Mouse (Mus musculus) 416B (cell line): ENCODE data around the gene Cort.

Experiments
- DNase-seq: peaks from one replicate; pipeline ENCODE4 v3.0.0; 2011; ENCODE audit warnings: low read depth

Gene Cort

DNA sequence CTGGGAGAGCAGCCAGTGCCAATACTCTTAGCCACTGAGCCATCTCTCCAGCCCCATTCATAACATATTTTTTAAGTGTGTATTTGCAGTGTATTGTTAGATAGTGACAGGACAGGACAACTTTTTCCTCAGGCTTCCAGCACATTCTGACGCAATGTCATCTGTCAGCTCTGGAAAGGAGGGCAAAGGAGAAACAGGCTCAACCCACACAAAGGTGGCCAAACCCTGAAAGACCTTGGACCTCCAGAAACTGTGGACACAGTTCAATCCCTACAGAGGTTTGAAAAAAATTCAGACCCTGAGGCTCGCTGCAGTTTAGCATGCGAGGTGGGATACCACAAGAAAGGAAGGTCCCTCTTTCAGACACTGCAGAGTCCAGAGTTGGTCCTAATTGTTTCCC lies 28.6 kb downstream of the Cort start:
- DNase-seq: no peak

DNA sequence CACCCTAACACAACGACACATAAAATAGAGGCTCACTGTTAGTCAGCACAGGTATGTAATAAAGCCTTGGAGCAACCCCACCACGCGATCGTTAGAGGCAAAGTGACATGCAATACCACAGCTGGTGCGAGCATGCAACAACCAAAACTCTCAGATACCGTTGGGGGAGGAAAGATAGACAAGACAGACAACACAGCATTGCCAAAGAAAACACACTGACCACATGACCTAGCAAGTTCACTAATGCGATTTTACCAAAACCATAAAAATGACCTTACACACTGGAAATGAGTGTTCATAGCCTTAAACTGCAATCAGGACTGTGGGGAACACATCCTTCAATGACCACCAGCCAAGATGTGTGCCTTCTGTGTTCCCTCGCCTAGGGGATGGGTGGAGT lies 35.2 kb downstream of the Cort start:
- DNase-seq: peak; percentile 32

DNA sequence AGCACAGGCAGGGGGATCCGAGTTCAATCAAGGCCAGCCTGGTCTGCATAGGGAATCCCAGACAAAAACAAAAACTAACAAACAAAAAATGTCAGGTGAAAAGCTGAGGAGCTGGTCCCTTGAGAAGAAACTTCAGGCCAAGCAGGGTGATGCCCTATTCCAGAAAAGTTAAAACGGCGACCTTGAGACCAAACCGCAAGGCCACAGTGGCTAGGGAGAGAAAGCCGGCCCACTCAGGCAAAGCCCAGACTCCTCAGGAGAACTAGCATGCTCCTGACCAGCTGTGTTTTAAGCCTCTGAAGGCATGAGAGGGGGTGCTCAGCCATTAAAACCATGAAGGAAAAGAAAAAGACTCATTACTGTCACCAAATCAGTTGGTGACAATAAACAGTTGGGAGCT lies 41.2 kb downstream of the Cort start:
- peak; percentile 52 for DNase-seq

DNA sequence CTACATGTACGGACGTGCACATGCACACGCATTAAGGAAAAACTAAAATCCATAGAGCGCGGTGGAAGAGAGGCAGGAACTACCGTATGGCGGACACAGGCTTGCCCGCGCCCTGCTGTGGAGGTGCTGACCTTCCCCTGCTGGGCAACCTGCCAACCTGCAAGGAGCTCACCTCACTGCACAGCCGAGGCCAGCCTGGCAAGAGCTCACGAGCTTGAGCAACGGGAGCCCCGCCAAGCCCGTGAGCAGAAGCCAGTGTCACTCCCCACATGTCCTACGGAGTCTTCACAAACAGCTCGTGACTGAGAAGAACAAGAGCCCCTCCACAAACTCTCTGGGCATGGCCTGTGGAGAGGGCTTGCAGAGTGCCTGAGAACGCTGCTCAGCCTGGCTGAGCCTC lies 45.0 kb downstream of the Cort start:
- peak; percentile 57 for DNase-seq

DNA sequence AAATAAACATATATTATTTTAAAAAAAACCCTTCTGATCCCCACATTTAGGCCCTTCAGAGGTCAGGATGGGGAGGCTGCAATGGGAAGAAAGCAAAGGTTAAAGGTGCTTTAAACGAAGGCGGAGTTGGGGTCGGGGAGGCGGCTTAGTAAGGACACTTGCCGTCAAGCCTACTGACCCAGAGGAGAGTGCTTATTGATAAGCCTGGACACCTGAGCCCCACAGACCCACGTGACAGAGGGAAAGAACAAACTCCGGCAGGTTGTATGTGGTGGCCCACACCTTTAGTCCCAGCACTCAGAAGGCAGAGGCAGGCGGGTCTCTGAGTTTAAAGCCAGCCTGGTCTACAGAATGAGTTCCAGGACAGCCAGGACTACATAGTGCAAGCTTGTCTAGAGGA lies 46.5 kb downstream of the Cort start:
- no peak for DNase-seq

DNA sequence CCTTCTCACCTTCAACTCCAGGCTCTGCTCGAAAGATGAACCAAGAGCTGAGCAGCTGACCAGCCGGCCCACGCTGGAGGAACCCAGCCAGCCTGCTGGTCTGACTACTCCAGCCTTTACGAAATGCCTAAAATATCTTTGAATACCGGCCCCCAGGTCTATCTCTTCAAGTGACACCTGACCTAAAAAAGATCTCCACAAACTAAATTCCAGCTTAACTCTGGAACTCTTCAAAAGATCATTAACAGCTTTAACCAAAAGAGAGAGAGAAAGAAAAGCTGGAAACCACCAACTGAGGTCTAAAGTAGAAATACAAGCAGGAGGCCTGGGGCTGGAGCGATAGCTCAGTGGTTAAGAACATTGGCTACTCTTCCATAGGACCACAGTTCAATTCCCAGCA lies 46.9 kb downstream of the Cort start:
- DNase-seq: no peak

DNA sequence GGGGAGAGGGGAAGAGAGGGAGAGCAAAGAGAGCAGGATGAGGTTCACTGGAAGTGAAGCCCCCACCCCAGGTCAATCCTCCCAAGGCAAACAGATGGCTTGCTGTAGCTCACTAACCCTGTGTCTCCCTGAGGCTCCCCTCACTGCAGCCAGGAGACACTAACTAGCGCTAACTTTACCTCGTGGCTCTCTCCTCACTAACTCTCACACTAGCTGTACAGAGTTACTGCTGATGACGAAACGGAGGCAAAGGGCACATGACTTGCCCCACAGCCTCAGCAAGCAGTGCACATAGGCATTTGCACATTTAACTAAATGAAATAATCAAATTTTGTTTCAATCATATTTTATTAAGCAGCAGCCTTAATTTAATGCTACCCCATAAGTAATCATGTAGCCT lies 48.3 kb downstream of the Cort start:
- no peak for DNase-seq

DNA sequence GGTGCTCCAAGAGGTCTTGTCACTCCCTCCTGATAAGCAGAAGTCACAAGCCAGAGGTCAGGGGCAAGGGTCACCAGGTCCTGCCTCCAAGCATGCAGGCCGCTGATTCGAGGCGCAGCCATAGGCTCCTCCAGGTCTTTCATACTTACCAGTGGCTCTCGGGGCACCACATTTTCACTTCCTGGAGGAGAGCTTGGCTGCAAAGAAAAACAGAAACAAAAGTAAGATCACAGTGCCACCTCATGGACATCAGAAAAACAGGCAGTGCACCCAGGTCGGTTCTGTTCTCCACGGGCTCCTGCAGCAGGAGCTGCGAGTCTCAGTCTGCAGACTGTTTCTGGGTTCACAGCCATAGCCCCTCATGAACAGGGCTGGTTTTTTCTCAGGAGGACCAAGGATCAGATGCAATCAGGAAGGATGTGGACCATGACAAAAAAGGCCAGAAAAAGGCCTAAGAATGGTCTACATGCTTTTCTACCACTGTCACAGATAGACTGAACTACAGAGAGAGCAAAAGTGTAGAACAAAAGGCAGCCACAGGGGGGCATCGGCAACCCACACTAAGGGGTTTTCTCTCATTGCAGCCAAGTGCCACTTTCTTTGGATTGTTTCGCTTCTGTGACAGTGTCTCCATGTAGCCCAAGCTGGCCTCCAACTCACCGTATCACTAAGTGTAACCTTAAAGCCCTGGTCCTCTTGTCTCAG lies 50.5 kb downstream of the Cort start:
- peak; percentile 89 for DNase-seq

DNA sequence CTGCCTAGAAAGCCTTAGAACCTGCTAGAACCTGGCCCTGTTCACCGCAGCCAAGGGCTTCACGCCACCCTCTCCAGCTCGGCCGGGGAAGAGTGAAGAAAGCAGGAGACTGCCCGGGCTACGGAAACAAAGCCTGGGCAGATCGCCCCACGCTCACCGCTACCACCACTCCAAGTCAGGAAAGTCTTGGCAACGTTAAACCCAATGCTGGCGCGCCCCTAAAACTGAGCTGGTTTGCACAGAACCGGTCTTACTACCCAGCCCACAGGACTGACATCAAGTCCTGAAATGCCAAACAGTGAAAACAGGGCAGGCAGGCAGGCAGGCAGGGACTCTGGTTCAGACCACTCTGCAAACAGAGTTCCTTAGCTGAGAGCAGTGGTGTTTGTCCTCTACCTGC lies 51.5 kb downstream of the Cort start:
- no peak for DNase-seq
